Mouse (Mus musculus): ENCODE measurements around the gene Mpl. TPM values are rescaled to one million over a fixed set of nuclear protein-coding genes. Genes with fewer than 3 reads are reported as not detected.

The Mpl gene
- polyA plus RNA-seq, 1 experiment from 2014 or later, result not detected

- DNase-seq (no peak), ATAC-seq (ENCODE audit: low FRiP score, low TSS enrichment) (no peak)
- Histone ChIP-seq H3K9ac (replicated peaks; ENCODE audit: low read length) (no peak overlapping the region), H3K4me3 (replicated peaks; ENCODE audit: low read depth, low read length) (no peak overlapping the region), H3K4me2 (ENCODE audit: low read length) (no peak overlapping the region), H3K27ac (replicated peaks; ENCODE audit: low read depth, low read length) (no peak overlapping the region), H3K9me3 (ENCODE audit: control insufficient read depth, low read length) (no peaks in the 10 kb centered on the region), H3K4me1 (ENCODE audit: control insufficient read depth, insufficient read depth, low read length) (no peaks in the 10 kb centered on the region), H3K36me3 (ENCODE audit: control insufficient read depth, insufficient read depth, low read length) (peaks cover 92% of the 10 kb centered on the region), H3K27me3 (ENCODE audit: control insufficient read depth, insufficient read depth, low read length) (no peaks in the 10 kb centered on the region)
- 77% methylated on average over 13 of the region's 13 CpGs for WGBS
These were observed 40.1 kb downstream of the Mpl start for GRCm38 (mm10) chr4:118417112-118417797.

- H3K4me2 ChIP-seq (ENCODE audit: low read length), result no peak overlapping the region
- no peak overlapping the region for H3K27ac ChIP-seq (replicated peaks; ENCODE audit: low read depth, low read length)
- no peaks in the 10 kb centered on the region for H3K27me3 ChIP-seq (ENCODE audit: control insufficient read depth, insufficient read depth, low read length)
- ATAC-seq (ENCODE audit: low FRiP score, low TSS enrichment) (no peak), DNase-seq (no peak)
- 98% methylated on average over 5 of the region's 5 CpGs for WGBS
- no peaks in the 10 kb centered on the region for H3K4me1 ChIP-seq (ENCODE audit: control insufficient read depth, insufficient read depth, low read length)
- no peaks in the 10 kb centered on the region for H3K9me3 ChIP-seq (ENCODE audit: control insufficient read depth, low read length)
- H3K4me3 ChIP-seq (replicated peaks; ENCODE audit: low read depth, low read length), result no peak overlapping the region
- peaks cover 92% of the 10 kb centered on the region for H3K36me3 ChIP-seq (ENCODE audit: control insufficient read depth, insufficient read depth, low read length)
- no peak overlapping the region for H3K9ac ChIP-seq (replicated peaks; ENCODE audit: low read length)
These were observed 41.0 kb downstream of the Mpl start for GRCm38 (mm10) chr4:118416329-118416728.

DNA sequence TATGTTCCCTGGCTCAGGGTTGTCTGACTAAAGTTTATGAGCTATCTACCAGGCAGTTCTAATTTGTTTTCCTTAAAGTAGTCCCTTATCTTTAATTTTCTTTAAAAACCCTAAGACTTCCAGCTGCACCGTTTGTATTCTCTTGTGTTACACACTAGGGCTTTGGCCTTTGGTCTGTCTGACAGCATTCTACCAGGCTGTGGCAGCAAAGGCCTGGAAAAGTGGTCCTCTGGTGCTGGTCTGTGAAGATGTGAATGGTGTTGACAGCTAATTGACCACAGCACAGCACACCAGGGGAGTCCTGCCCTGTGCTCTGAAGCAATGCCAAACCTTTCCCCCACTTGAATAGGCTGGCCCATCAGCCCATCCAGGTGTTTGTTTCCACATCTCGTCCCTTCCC lies 41.5 kb downstream of the Mpl start:
- Histone ChIP-seq H3K4me3 (replicated peaks; ENCODE audit: low read depth, low read length) (no peak overlapping the region), H3K9me3 (ENCODE audit: control insufficient read depth, low read length) (no peaks in the 10 kb centered on the region), H3K4me1 (ENCODE audit: control insufficient read depth, insufficient read depth, low read length) (no peaks in the 10 kb centered on the region), H3K27ac (replicated peaks; ENCODE audit: low read depth, low read length) (no peak overlapping the region), H3K9ac (replicated peaks; ENCODE audit: low read length) (no peak overlapping the region), H3K27me3 (ENCODE audit: control insufficient read depth, insufficient read depth, low read length) (no peaks in the 10 kb centered on the region), H3K4me2 (ENCODE audit: low read length) (no peak overlapping the region), H3K36me3 (ENCODE audit: control insufficient read depth, insufficient read depth, low read length) (peaks cover 91% of the 10 kb centered on the region)
- ATAC-seq (ENCODE audit: low FRiP score, low TSS enrichment) (no peak), DNase-seq (no peak)
- 88% methylated on average over 2 of the region's 2 CpGs for WGBS

GRCm38 (mm10) chr4:118413553-118413952 lies 43.8 kb downstream of the Mpl start:
- DNase-seq (no peak), ATAC-seq (ENCODE audit: low FRiP score, low TSS enrichment) (no peak)
- 98% methylated on average over 5 of the region's 5 CpGs for WGBS
- Histone ChIP-seq H3K4me3 (replicated peaks; ENCODE audit: low read depth, low read length) (no peak overlapping the region), H3K9ac (replicated peaks; ENCODE audit: low read length) (no peak overlapping the region), H3K27me3 (ENCODE audit: control insufficient read depth, insufficient read depth, low read length) (no peaks in the 10 kb centered on the region), H3K27ac (replicated peaks; ENCODE audit: low read depth, low read length) (no peak overlapping the region), H3K9me3 (ENCODE audit: control insufficient read depth, low read length) (no peaks in the 10 kb centered on the region), H3K36me3 (ENCODE audit: control insufficient read depth, insufficient read depth, low read length) (peaks cover 73% of the 10 kb centered on the region), H3K4me2 (ENCODE audit: low read length) (no peak overlapping the region), H3K4me1 (ENCODE audit: control insufficient read depth, insufficient read depth, low read length) (peaks cover 7% of the 10 kb centered on the region)

- Histone ChIP-seq H3K9me3 (ENCODE audit: control insufficient read depth, low read length) (no peaks in the 10 kb centered on the region), H3K36me3 (ENCODE audit: control insufficient read depth, insufficient read depth, low read length) (peaks cover 48% of the 10 kb centered on the region), H3K4me1 (ENCODE audit: control insufficient read depth, insufficient read depth, low read length) (peaks cover 15% of the 10 kb centered on the region), H3K4me2 (ENCODE audit: low read length) (no peak overlapping the region), H3K27me3 (ENCODE audit: control insufficient read depth, insufficient read depth, low read length) (no peaks in the 10 kb centered on the region), H3K4me3 (replicated peaks; ENCODE audit: low read depth, low read length) (no peak overlapping the region), H3K27ac (replicated peaks; ENCODE audit: low read depth, low read length) (no peak overlapping the region), H3K9ac (replicated peaks; ENCODE audit: low read length) (no peak overlapping the region)
- 95% methylated on average over 5 of the region's 5 CpGs for WGBS
- ATAC-seq (ENCODE audit: low FRiP score, low TSS enrichment) (no peak), DNase-seq (no peak)
These were observed 46.4 kb downstream of the Mpl start for GRCm38 (mm10) chr4:118410871-118411270.

DNA sequence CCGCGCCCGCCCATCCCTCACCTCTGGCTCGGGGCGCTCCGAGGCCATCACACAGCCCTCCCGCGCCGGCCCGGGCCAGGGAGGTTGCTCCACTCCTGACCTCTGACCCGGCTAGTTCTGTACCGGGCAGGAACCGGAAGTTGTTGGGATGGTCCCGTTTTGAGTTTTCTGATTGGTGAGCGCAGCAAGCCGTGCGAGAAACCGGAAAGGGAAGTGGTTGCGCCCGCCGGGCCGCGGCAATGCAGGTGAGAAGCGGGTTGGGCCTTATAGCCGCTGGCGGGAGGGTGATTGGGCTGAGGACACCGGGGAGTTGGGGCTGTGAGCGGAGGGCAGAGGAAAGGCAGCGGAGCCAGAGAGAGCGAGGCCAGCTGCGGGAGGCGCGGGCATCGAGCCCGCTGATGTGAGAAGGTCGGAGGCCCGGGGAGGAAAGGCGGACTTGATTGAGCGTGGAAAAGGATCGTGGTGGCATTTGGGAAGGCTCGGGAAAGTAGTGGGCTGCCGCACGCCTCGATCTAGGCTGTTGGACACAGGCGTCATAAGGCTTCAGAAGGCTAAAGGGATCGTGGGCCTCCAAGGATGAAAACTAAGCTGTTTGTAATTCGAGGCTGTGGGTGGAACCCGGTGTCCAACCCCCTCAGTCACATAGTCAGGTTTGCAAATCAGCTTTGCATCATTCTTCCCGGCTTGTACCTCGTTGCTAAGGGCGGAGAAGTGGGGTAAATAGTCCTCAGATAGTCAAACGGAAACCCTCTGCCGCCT lies 48.0 kb downstream of the Mpl start, which contains the start of the genes Szt2 and Med8:
Gene Szt2 (minus strand): TSS at position 132 of the 759 bp plus-strand sequence.
Gene Med8 (plus strand): TSS at position 196 of the 759 bp plus-strand sequence.
- Histone ChIP-seq H3K36me3 (ENCODE audit: control insufficient read depth, insufficient read depth, low read length) (peaks cover 41% of the 10 kb centered on the region), H3K4me1 (ENCODE audit: control insufficient read depth, insufficient read depth, low read length) (peaks cover 15% of the 10 kb centered on the region)

DNA sequence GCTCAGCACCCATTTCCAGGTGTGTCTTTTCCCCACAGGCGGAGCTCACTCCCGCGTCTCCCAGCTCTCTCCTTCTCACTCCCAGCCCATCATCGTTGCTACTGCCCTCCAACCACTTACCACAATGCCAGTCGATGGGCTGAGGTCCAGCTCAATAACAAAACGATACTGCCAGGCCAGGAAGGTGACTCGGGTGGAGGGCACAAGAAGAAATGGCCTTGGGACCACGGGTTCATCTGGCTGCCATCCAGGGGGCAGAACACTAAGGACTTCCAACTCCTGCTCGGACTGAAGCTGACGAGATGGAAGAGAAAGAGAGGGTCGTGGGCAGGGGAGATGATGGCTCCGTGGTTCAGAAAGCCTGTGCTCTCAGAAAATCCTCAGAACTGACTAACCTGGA lies 54.6 kb downstream of the Mpl start:
- peaks cover 67% of the 10 kb centered on the region for H3K36me3 ChIP-seq (ENCODE audit: control insufficient read depth, insufficient read depth, low read length)
- H3K9me3 ChIP-seq (ENCODE audit: control insufficient read depth, low read length), result no peaks in the 10 kb centered on the region

More for the DNA sequence above, 48.0 kb downstream of the Mpl start, which contains the start of the genes Szt2 and Med8:
- H3K4me3 ChIP-seq (replicated peaks; ENCODE audit: low read depth, low read length), result peak within 1 kb of the TSS; percentile 90
- peak within 1 kb of the TSS; percentile 66 for H3K27ac ChIP-seq (replicated peaks; ENCODE audit: low read depth, low read length)
- under 1% methylated on average over 53 of the region's 53 CpGs for WGBS
- ATAC-seq (ENCODE audit: low FRiP score, low TSS enrichment) (peak; percentile 94), DNase-seq (peak; percentile 94)
- H3K4me2 ChIP-seq (ENCODE audit: low read length), result peak within 1 kb of the TSS; percentile 90
- peak within 1 kb of the TSS; percentile 84 for H3K9ac ChIP-seq (replicated peaks; ENCODE audit: low read length)
- no peaks in the 10 kb centered on the region for H3K27me3 ChIP-seq (ENCODE audit: control insufficient read depth, insufficient read depth, low read length)
- H3K9me3 ChIP-seq (ENCODE audit: control insufficient read depth, low read length), result no peaks in the 10 kb centered on the region

GRCm38 (mm10) chr4:118401918-118402317 lies 55.4 kb downstream of the Mpl start:
- H3K4me3 ChIP-seq (replicated peaks; ENCODE audit: low read depth, low read length), result no peak overlapping the region
- DNase-seq (no peak), ATAC-seq (ENCODE audit: low FRiP score, low TSS enrichment) (no peak)
- H3K27ac ChIP-seq (replicated peaks; ENCODE audit: low read depth, low read length), result no peak overlapping the region
- H3K9ac ChIP-seq (replicated peaks; ENCODE audit: low read length), result no peak overlapping the region
- 96% methylated on average over 5 of the region's 5 CpGs for WGBS
- no peak overlapping the region for H3K4me2 ChIP-seq (ENCODE audit: low read length)
- no peaks in the 10 kb centered on the region for H3K4me1 ChIP-seq (ENCODE audit: control insufficient read depth, insufficient read depth, low read length)
- no peaks in the 10 kb centered on the region for H3K9me3 ChIP-seq (ENCODE audit: control insufficient read depth, low read length)
- H3K27me3 ChIP-seq (ENCODE audit: control insufficient read depth, insufficient read depth, low read length), result no peaks in the 10 kb centered on the region
- peaks cover 74% of the 10 kb centered on the region for H3K36me3 ChIP-seq (ENCODE audit: control insufficient read depth, insufficient read depth, low read length)

More for the DNA sequence above, 54.6 kb downstream of the Mpl start:
- H3K27me3 ChIP-seq (ENCODE audit: control insufficient read depth, insufficient read depth, low read length), result no peaks in the 10 kb centered on the region
- H3K9ac ChIP-seq (replicated peaks; ENCODE audit: low read length), result no peak overlapping the region
- 0 out of 2 replicates have a peak, but pooled peaks cover 2% of the 10 kb centered on the region for H3K4me1 ChIP-seq (ENCODE audit: control insufficient read depth, insufficient read depth, low read length)
- WGBS, result 96% methylated on average over 12 of the region's 12 CpGs
- DNase-seq, result no peak
- no peak overlapping the region for H3K4me3 ChIP-seq (replicated peaks; ENCODE audit: low read depth, low read length)
- no peak overlapping the region for H3K27ac ChIP-seq (replicated peaks; ENCODE audit: low read depth, low read length)
- ATAC-seq (ENCODE audit: low FRiP score, low TSS enrichment), result no peak
- no peak overlapping the region for H3K4me2 ChIP-seq (ENCODE audit: low read length)

Data from midbrain, embryonic 14.5 days (tissue).